Mouse (Mus musculus) lung, postnatal 0 days (tissue): ENCODE measurements around the gene Vmn1r47. TPM values are rescaled to one million over a fixed set of nuclear protein-coding genes. Genes with fewer than 3 reads are reported as not detected.
"Not testable (repeated sequence)": the region's sequence is repeated elsewhere in the genome, so short reads cannot be mapped to it uniquely, and the experiment has no call there.

Experiments
- ATAC-seq: fragments of 200-750 bp; cut with Nextera tagmentation; 2 replicates; pipeline ENCODE4 v1.8.0; 2017; ENCODE audit warnings: moderate library complexity
- DNase-seq: peaks from one replicate; pipeline ENCODE4 v3.0.0-alpha.2; 2016; ENCODE audit warnings: low spot score
- H3K27ac ChIP-seq: fragments of 300-500 bp; sonication (generic); 2 replicates; pipeline ENCODE4 v1.5.1; 2014; ENCODE audit warnings: antibody characterized with exemption, mild to moderate bottlenecking, low read length, mixed read lengths
- H3K27me3 ChIP-seq: fragments of 300-500 bp; sonication (generic); replicated peaks from 2 replicates; pipeline ENCODE4 v1.6.1; 2014; ENCODE audit warnings: low read length, mixed read lengths; ENCODE audit not compliant: insufficient read depth
- H3K36me3 ChIP-seq: fragments of 300-500 bp; sonication (generic); 2 replicates; pipeline ENCODE4 v1.6.1; 2014; ENCODE audit warnings: low read length, mixed read lengths; ENCODE audit not compliant: insufficient read depth
- H3K4me1 ChIP-seq: fragments of 300-500 bp; sonication (generic); 2 replicates; pipeline ENCODE4 v1.6.1; 2014; ENCODE audit warnings: antibody characterized with exemption, low read depth, low read length, mixed read lengths; ENCODE audit not compliant: insufficient read depth
- H3K4me2 ChIP-seq: fragments of 300-500 bp; sonication (generic); replicated peaks from 2 replicates; pipeline ENCODE4 v1.6.1; 2014; ENCODE audit warnings: low read depth, mild to moderate bottlenecking, low read length, moderate library complexity, mixed read lengths
- H3K4me3 ChIP-seq: fragments of 300-500 bp; sonication (generic); 2 replicates; pipeline ENCODE4 v1.5.1; 2014; ENCODE audit warnings: low read depth, low read length
- H3K9ac ChIP-seq: fragments of 300-500 bp; sonication (generic); replicated peaks from 2 replicates; pipeline ENCODE4 v1.6.1; 2014; ENCODE audit warnings: low read depth, mild to moderate bottlenecking
- H3K9me3 ChIP-seq: fragments of 300-500 bp; sonication (generic); 2 replicates; pipeline ENCODE4 v1.6.1; 2016; ENCODE audit warnings: low read length, mixed read lengths
- CTCF ChIP-seq: IDR thresholded peaks from 2 replicates; pipeline ENCODE4 v1.5.1; 2016; ENCODE audit warnings: antibody characterized with exemption, mild to moderate bottlenecking
- EP300 ChIP-seq: IDR thresholded peaks from 2 replicates; pipeline ENCODE4 v1.6.1; 2016; ENCODE audit warnings: antibody characterized with exemption, mild to moderate bottlenecking, control low read depth
- WGBS: fragments of 180-500 bp; shearing (Covaris S2); extraction: QIAGEN DNeasy Blood & Tissue Kit; methylation state at CpG from one replicate; pipeline ENCODE4 v1.1.7; 2014; 5-methylcytosine and 5-hydroxymethylcytosine counted together
- polyA plus RNA-seq: library from polyadenylated mRNA; unstranded; fragments of >200 nt; fragmentation: Nextera tagmentation; extraction: Ambion mirVana; gene quantifications from 2 replicates; pipeline ENCODE4 v1.2.1, GENCODE M21; 2015

The Vmn1r47 gene
- not detected in 2 replicates for polyA plus RNA-seq

- not testable (repeated sequence) for H3K4me1 ChIP-seq, DNase-seq, H3K4me2 ChIP-seq, H3K27me3 ChIP-seq, H3K9ac ChIP-seq, H3K4me3 ChIP-seq, ATAC-seq, H3K9me3 ChIP-seq, H3K27ac ChIP-seq, H3K36me3 ChIP-seq
- 89% methylated on average over 1 of the region's 1 CpGs for WGBS
Observed at GRCm38 (mm10) chr6:90015847-90016246, at the start of gene Vmn1r47. Vmn1r47 (plus strand) TSS chr6:90016147.

GRCm38 (mm10) chr6:89966341-89966740 lies 49.6 kb upstream of the Vmn1r47 start:
- TF ChIP-seq CTCF: no peak
- no peak for TF ChIP-seq EP300
- Histone ChIP-seq H3K4me1 (no peaks in the 10 kb centered on the region), H3K27ac (no peak overlapping the region), H3K9me3 (no peaks in the 10 kb centered on the region), H3K4me2 (no peak overlapping the region), H3K9ac (no peak overlapping the region), H3K36me3 (no peaks in the 10 kb centered on the region), H3K4me3 (no peak overlapping the region), H3K27me3 (no peaks in the 10 kb centered on the region)
- ATAC-seq: no peak
- no peak for DNase-seq

GRCm38 (mm10) chr6:89969013-89969412 lies 46.9 kb upstream of the Vmn1r47 start, which contains the start of gene Vmn1r46:
Vmn1r46 (plus strand) TSS chr6:89969313.
- Histone ChIP-seq H3K27me3 (no peaks in the 10 kb centered on the region), H3K4me2 (no peak within 1 kb of the TSS), H3K27ac (no peak within 1 kb of the TSS), H3K4me1 (no peaks in the 10 kb centered on the region), H3K9me3 (no peaks in the 10 kb centered on the region), H3K36me3 (no peaks in the 10 kb centered on the region), H3K9ac (no peak within 1 kb of the TSS), H3K4me3 (no peak within 1 kb of the TSS)
- TF ChIP-seq EP300 (no peak), CTCF (no peak)
- ATAC-seq (no peak), DNase-seq (no peak)
- WGBS: 44% methylated on average over 2 of the region's 2 CpGs

- Histone ChIP-seq H3K27me3 (no peaks in the 10 kb centered on the region), H3K4me2 (no peak overlapping the region), H3K27ac (no peak overlapping the region), H3K4me1 (no peaks in the 10 kb centered on the region), H3K9me3 (0 out of 2 replicates have a peak, but pooled peaks cover 2% of the 10 kb centered on the region), H3K4me3 (no peak overlapping the region), H3K36me3 (no peaks in the 10 kb centered on the region), H3K9ac (no peak overlapping the region)
- ATAC-seq: no peak
- DNase-seq: no peak
- TF ChIP-seq EP300: no peak
- no peak for TF ChIP-seq CTCF
- 13% methylated on average over 1 of the region's 1 CpGs for WGBS
Observed at GRCm38 (mm10) chr6:89985989-89986388, 30.0 kb upstream of the Vmn1r47 start.

- not testable (repeated sequence) for H3K4me3 ChIP-seq, H3K9ac ChIP-seq, H3K4me2 ChIP-seq, DNase-seq, ATAC-seq, H3K27ac ChIP-seq, H3K4me1 ChIP-seq, H3K27me3 ChIP-seq, H3K9me3 ChIP-seq, H3K36me3 ChIP-seq
- WGBS: no CpG with 5 or more reads among the region's 2 CpGs
Observed at GRCm38 (mm10) chr6:90036741-90037140, 20.8 kb downstream of the Vmn1r47 start, which contains the start of gene Vmn1r48. Vmn1r48 (minus strand) TSS chr6:90036841.

Other genes with a start within 250 kb of the Vmn1r47 start
- gene Vmn1r42, start 139.7 kb upstream of the Vmn1r47 start, polyA plus RNA-seq: not detected in 2 replicates
- 0.01 and 0.02 TPM in 2 replicates for gene Vmn1r43, start 139.7 kb upstream of the Vmn1r47 start, polyA plus RNA-seq
- not detected in 2 replicates for gene Vmn1r44, start 132.5 kb upstream of the Vmn1r47 start, polyA plus RNA-seq
- not detected in 2 replicates for gene Vmn1r45, start 75.5 kb upstream of the Vmn1r47 start, polyA plus RNA-seq
- gene Vmn1r46, start 46.8 kb upstream of the Vmn1r47 start, polyA plus RNA-seq: not detected in 2 replicates
- gene Vmn1r48, start 20.7 kb downstream of the Vmn1r47 start, polyA plus RNA-seq: not detected in 2 replicates
- gene Vmn1r49, start 62.4 kb downstream of the Vmn1r47 start, polyA plus RNA-seq: not detected in 2 replicates
- not detected in 2 replicates for gene Vmn1r50, start 85.3 kb downstream of the Vmn1r47 start, polyA plus RNA-seq
- gene Vmn1r51, start 106.4 kb downstream of the Vmn1r47 start, polyA plus RNA-seq: not detected in 2 replicates
- not detected in 2 replicates for gene Vmn1r52, start 158.7 kb downstream of the Vmn1r47 start, polyA plus RNA-seq
- not detected in 2 replicates for gene V1ra8, start 186.6 kb downstream of the Vmn1r47 start, polyA plus RNA-seq
- gene Vmn1r53, start 208.3 kb downstream of the Vmn1r47 start, polyA plus RNA-seq: not detected in 2 replicates
- not detected in 2 replicates for gene Vmn1r54, start 230.2 kb downstream of the Vmn1r47 start, polyA plus RNA-seq